Mouse (Mus musculus) fibroblast of lung, adult 2 months (primary cell): ENCODE results near the gene 5730522E02Rik.

Source experiments
- DNase-seq: peaks from one replicate; pipeline ENCODE4 v3.0.0-alpha.2; 2011; ENCODE audit warnings: low read depth

5730522E02Rik gene

GRCm38 (mm10) chr11:26128385-26128784 is 82.2 kb downstream of the 5730522E02Rik start:
- DNase-seq = no peak

- DNase-seq = no peak
These were observed 84.6 kb downstream of the 5730522E02Rik start for GRCm38 (mm10) chr11:26125923-26126322.

- DNase-seq = no peak
These were observed 89.6 kb downstream of the 5730522E02Rik start for GRCm38 (mm10) chr11:26120781-26121557.

- no peak for DNase-seq
These were observed 92.9 kb downstream of the 5730522E02Rik start for GRCm38 (mm10) chr11:26117651-26118050.

GRCm38 (mm10) chr11:26112206-26112605 is 98.4 kb downstream of the 5730522E02Rik start:
- DNase-seq = no peak

GRCm38 (mm10) chr11:26108647-26109046 is 101.9 kb downstream of the 5730522E02Rik start:
- no peak for DNase-seq

- DNase-seq = no peak
These were observed 105.9 kb downstream of the 5730522E02Rik start for GRCm38 (mm10) chr11:26104680-26105079.

- no peak for DNase-seq
These were observed 106.9 kb downstream of the 5730522E02Rik start for GRCm38 (mm10) chr11:26103698-26104097.

GRCm38 (mm10) chr11:26102878-26103277 is 107.7 kb downstream of the 5730522E02Rik start:
- DNase-seq = no peak

GRCm38 (mm10) chr11:26100077-26100476 is 110.5 kb downstream of the 5730522E02Rik start:
- DNase-seq = no peak

GRCm38 (mm10) chr11:26098933-26099332 is 111.6 kb downstream of the 5730522E02Rik start:
- no peak for DNase-seq

GRCm38 (mm10) chr11:26096095-26096494 is 114.5 kb downstream of the 5730522E02Rik start:
- no peak for DNase-seq

GRCm38 (mm10) chr11:26088993-26089392 is 121.6 kb downstream of the 5730522E02Rik start:
- no peak for DNase-seq

GRCm38 (mm10) chr11:26086679-26087078 is 123.9 kb downstream of the 5730522E02Rik start:
- DNase-seq = no peak

GRCm38 (mm10) chr11:26085380-26086035 is 125.1 kb downstream of the 5730522E02Rik start:
- DNase-seq = no peak

GRCm38 (mm10) chr11:26076335-26076734 is 134.2 kb downstream of the 5730522E02Rik start:
- no peak for DNase-seq

- no peak for DNase-seq
These were observed 135.0 kb downstream of the 5730522E02Rik start for GRCm38 (mm10) chr11:26075536-26075935.

GRCm38 (mm10) chr11:26073638-26074294 is 136.8 kb downstream of the 5730522E02Rik start:
- DNase-seq = peak; percentile 7

GRCm38 (mm10) chr11:26072101-26072500 is 138.5 kb downstream of the 5730522E02Rik start:
- no peak for DNase-seq

GRCm38 (mm10) chr11:26063252-26063651 is 147.3 kb downstream of the 5730522E02Rik start:
- DNase-seq = no peak

- DNase-seq = no peak
These were observed 149.0 kb downstream of the 5730522E02Rik start for GRCm38 (mm10) chr11:26061471-26062137.

- no peak for DNase-seq
These were observed 197.0 kb downstream of the 5730522E02Rik start for GRCm38 (mm10) chr11:26013527-26013926.
